Mouse (Mus musculus): ENCODE measurements around the gene Dock10. TPM values are rescaled to one million over a fixed set of nuclear protein-coding genes. Genes with fewer than 3 reads are reported as not detected.

The Dock10 gene
- polyA plus RNA-seq, 1 experiment: 0.04 TPM

DNA sequence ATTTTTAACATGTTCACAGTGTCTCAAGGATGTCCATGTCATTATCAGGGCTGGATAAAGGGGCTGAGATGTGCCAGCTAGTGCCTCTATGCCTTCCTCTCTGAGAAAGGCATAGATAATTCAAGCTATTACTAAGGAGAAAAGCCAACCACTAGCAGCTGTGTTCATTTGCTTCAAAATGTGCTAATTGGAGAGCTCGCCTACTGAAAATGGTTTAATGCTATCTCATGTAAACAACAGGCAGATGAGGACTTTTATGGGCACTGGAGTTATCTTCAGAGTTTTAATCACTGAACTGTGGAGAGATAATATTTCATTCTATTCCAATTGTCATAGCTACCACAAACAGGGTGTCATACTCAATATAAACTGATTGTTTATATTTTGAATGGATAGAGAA, 36.3 kb downstream of the Dock10 start:
- Histone ChIP-seq H3K79me2 (ENCODE audit: control insufficient read depth, insufficient read depth) (no peaks in the 10 kb centered on the region), H3K36me3 (ENCODE audit: control insufficient read depth, insufficient read depth) (no peaks in the 10 kb centered on the region), H3K4me2 (ENCODE audit: low read depth) (no peak overlapping the region), H3K4me3 (no peak overlapping the region), H3K27me3 (ENCODE audit: control insufficient read depth, insufficient read depth, insufficient read length) (no peaks in the 10 kb centered on the region), H3ac (ENCODE audit: control insufficient read depth, insufficient read length) (no peak overlapping the region)
- no peak for TF ChIP-seq TCF12 (IDR thresholded peaks at IDR 0.05; ENCODE audit: insufficient read depth, poor library complexity, severe bottlenecking)

DNA sequence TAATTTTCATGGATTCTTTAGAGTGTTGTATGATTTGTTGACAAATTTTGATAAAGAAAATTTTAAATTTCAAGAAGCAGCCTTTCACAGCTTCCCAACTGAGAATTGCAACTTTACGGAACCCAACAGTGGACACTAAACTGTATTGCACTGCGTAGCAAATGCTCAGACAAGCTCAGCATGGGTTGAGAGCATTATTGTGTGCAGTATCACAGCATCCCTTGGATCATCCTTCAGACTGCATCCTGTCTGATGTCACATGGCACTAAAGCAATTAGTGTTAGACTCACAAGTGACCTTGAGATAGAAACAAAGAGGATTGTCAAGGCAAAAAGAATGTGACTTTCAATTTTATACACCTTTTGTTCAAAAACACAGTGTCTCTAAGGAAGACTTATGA, 37.1 kb downstream of the Dock10 start:
- Histone ChIP-seq H3K4me2 (ENCODE audit: low read depth) (no peak overlapping the region), H3K4me3 (no peak overlapping the region), H3K79me2 (ENCODE audit: control insufficient read depth, insufficient read depth) (no peaks in the 10 kb centered on the region), H3K36me3 (ENCODE audit: control insufficient read depth, insufficient read depth) (no peaks in the 10 kb centered on the region), H3ac (ENCODE audit: control insufficient read depth, insufficient read length) (no peak overlapping the region), H3K27me3 (ENCODE audit: control insufficient read depth, insufficient read depth, insufficient read length) (no peaks in the 10 kb centered on the region)
- TF ChIP-seq MYOD1 (IDR thresholded peaks at IDR 0.05; ENCODE audit: control insufficient read depth in 1 of 3, insufficient read length in 2 of 3, low read depth in 2 of 3) (no peak), USF1 (IDR thresholded peaks at IDR 0.05; ENCODE audit: low read depth) (no peak), SRF (IDR thresholded peaks at IDR 0.05; ENCODE audit: control insufficient read depth, insufficient read length, low read depth) (no peak), TCF3 (IDR thresholded peaks at IDR 0.05; ENCODE audit: insufficient read length, low read depth) (no peak), REST (IDR thresholded peaks at IDR 0.05; ENCODE audit: insufficient read depth, insufficient read length) (no peak), CEBPB (IDR thresholded peaks at IDR 0.05; ENCODE audit: insufficient read depth, poor library complexity, severe bottlenecking) (no peak), POLR2A (IDR thresholded peaks at IDR 0.05; ENCODE audit: insufficient read length, low read depth) (no peak), E2F4 (IDR thresholded peaks at IDR 0.05; ENCODE audit: insufficient read depth) (no peak), POLR2AphosphoS2 (IDR thresholded peaks at IDR 0.05; ENCODE audit: insufficient read length, low read depth) (no peak), MYOG (IDR thresholded peaks at IDR 0.05; ENCODE audit: control insufficient read depth in 1 of 3, insufficient read depth in 1 of 3, insufficient read length in 2 of 3, low read depth in 2 of 3) (no peak), TCF12 (IDR thresholded peaks at IDR 0.05; ENCODE audit: insufficient read depth, poor library complexity, severe bottlenecking) (no peak), MAX (IDR thresholded peaks at IDR 0.05; ENCODE audit: low read depth) (no peak)

DNA sequence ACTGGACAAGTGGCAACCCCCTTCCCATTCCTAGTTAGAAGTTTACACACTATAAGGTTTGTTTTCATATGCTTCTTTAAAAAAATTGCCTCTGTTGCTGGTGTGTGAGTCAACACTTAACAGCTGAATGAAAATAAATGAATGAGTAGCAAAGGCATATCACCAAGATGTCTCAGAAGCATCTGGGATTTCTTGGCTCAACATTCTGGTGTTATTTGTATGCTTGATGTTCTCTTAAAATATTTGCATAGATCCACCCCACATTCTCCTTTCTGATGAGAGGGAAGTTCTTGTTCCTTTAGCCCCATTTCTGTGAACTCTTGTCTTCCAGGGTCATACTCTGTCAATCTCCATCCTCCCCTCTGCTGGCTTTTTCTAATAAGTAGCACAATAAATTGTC, 38.2 kb downstream of the Dock10 start:
- no peak for TF ChIP-seq USF1 (IDR thresholded peaks at IDR 0.05; ENCODE audit: low read depth)
- no peak for TF ChIP-seq POLR2AphosphoS2 (IDR thresholded peaks at IDR 0.05; ENCODE audit: insufficient read length, low read depth)
- no peak for TF ChIP-seq CEBPB (IDR thresholded peaks at IDR 0.05; ENCODE audit: insufficient read depth, poor library complexity, severe bottlenecking)
- no peak for TF ChIP-seq REST (IDR thresholded peaks at IDR 0.05; ENCODE audit: insufficient read depth, insufficient read length)
- TF ChIP-seq MAX (IDR thresholded peaks at IDR 0.05; ENCODE audit: low read depth): no peak
- TF ChIP-seq MYOD1 (IDR thresholded peaks at IDR 0.05; ENCODE audit: control insufficient read depth in 1 of 3, insufficient read length in 2 of 3, low read depth in 2 of 3): no peak
- TF ChIP-seq TCF12 (IDR thresholded peaks at IDR 0.05; ENCODE audit: insufficient read depth, poor library complexity, severe bottlenecking): no peak
- TF ChIP-seq E2F4 (IDR thresholded peaks at IDR 0.05; ENCODE audit: insufficient read depth): no peak
- TF ChIP-seq MYOG (IDR thresholded peaks at IDR 0.05; ENCODE audit: control insufficient read depth in 1 of 3, insufficient read depth in 1 of 3, insufficient read length in 2 of 3, low read depth in 2 of 3): no peak
- TF ChIP-seq POLR2A (IDR thresholded peaks at IDR 0.05; ENCODE audit: insufficient read length, low read depth): no peak
- Histone ChIP-seq H3ac (ENCODE audit: control insufficient read depth, insufficient read length) (no peak overlapping the region), H3K4me2 (ENCODE audit: low read depth) (no peak overlapping the region), H3K79me2 (ENCODE audit: control insufficient read depth, insufficient read depth) (no peaks in the 10 kb centered on the region), H3K4me3 (no peak overlapping the region), H3K27me3 (ENCODE audit: control insufficient read depth, insufficient read depth, insufficient read length) (no peaks in the 10 kb centered on the region), H3K36me3 (ENCODE audit: control insufficient read depth, insufficient read depth) (no peaks in the 10 kb centered on the region)

DNA sequence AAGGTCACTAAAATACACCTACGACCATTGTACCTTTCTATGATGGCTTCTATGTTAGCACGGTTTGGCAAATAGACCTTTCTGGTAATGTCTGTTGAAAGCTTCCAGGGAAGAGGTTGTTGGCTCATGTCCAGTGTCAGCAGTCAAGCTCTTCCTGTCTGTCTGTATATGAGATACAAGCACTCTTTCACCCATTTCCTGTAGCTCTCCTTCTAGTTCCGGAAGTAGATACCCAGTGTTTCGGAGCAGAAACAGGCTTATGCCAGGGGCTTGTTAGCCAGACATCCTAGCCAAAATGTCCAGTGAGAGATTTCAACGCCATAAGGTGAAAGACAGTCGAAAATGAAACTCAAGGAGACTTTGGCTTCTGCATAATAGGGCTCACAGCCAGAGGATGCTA, 38.9 kb downstream of the Dock10 start:
- TF ChIP-seq SRF (IDR thresholded peaks at IDR 0.05; ENCODE audit: control insufficient read depth, insufficient read length, low read depth) (no peak), USF1 (IDR thresholded peaks at IDR 0.05; ENCODE audit: low read depth) (no peak), REST (IDR thresholded peaks at IDR 0.05; ENCODE audit: insufficient read depth, insufficient read length) (no peak), TCF12 (IDR thresholded peaks at IDR 0.05; ENCODE audit: insufficient read depth, poor library complexity, severe bottlenecking) (no peak), MAX (IDR thresholded peaks at IDR 0.05; ENCODE audit: low read depth) (no peak), TCF3 (IDR thresholded peaks at IDR 0.05; ENCODE audit: insufficient read length, low read depth) (no peak), MYOG (IDR thresholded peaks at IDR 0.05; ENCODE audit: control insufficient read depth in 1 of 3, insufficient read depth in 1 of 3, insufficient read length in 2 of 3, low read depth in 2 of 3) (no peak), POLR2A (IDR thresholded peaks at IDR 0.05; ENCODE audit: insufficient read length, low read depth) (no peak), E2F4 (IDR thresholded peaks at IDR 0.05; ENCODE audit: insufficient read depth) (no peak), CEBPB (IDR thresholded peaks at IDR 0.05; ENCODE audit: insufficient read depth, poor library complexity, severe bottlenecking) (no peak)
- Histone ChIP-seq H3K4me3 (no peak overlapping the region), H3K79me2 (ENCODE audit: control insufficient read depth, insufficient read depth) (no peaks in the 10 kb centered on the region), H3ac (ENCODE audit: control insufficient read depth, insufficient read length) (no peak overlapping the region), H3K36me3 (ENCODE audit: control insufficient read depth, insufficient read depth) (no peaks in the 10 kb centered on the region), H3K4me2 (ENCODE audit: low read depth) (no peak overlapping the region), H3K27me3 (ENCODE audit: control insufficient read depth, insufficient read depth, insufficient read length) (no peaks in the 10 kb centered on the region)

DNA sequence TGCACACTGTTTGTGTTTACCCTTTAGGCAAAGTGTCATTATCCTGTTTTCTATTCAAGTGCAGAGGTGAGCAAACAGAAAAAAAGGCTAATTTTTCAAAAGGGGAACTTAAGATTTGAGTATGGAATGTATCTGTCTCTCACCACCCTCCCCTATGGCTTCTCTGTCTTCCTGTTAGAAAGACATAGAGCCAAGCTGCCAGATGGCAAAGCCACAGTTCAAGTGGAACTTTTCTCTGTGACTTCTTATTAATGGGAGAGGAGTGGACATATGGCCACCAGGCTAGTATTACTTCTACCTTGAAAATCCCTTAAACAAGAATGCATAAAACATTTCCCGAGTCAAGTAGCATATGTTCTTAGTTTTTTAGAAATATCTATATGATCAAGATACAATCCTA, 39.7 kb downstream of the Dock10 start:
- Histone ChIP-seq H3K4me3 (no peak overlapping the region), H3K4me2 (ENCODE audit: low read depth) (no peak overlapping the region), H3K79me2 (ENCODE audit: control insufficient read depth, insufficient read depth) (no peaks in the 10 kb centered on the region), H3K36me3 (ENCODE audit: control insufficient read depth, insufficient read depth) (no peaks in the 10 kb centered on the region), H3ac (ENCODE audit: control insufficient read depth, insufficient read length) (no peak overlapping the region), H3K27me3 (ENCODE audit: control insufficient read depth, insufficient read depth, insufficient read length) (no peaks in the 10 kb centered on the region)
- TF ChIP-seq TCF3 (IDR thresholded peaks at IDR 0.05; ENCODE audit: insufficient read length, low read depth): no peak
- TF ChIP-seq E2F4 (IDR thresholded peaks at IDR 0.05; ENCODE audit: insufficient read depth): no peak
- no peak for TF ChIP-seq SRF (IDR thresholded peaks at IDR 0.05; ENCODE audit: control insufficient read depth, insufficient read length, low read depth)
- TF ChIP-seq REST (IDR thresholded peaks at IDR 0.05; ENCODE audit: insufficient read depth, insufficient read length): no peak
- TF ChIP-seq MYOD1 (IDR thresholded peaks at IDR 0.05; ENCODE audit: control insufficient read depth in 1 of 3, insufficient read length in 2 of 3, low read depth in 2 of 3): no peak
- no peak for TF ChIP-seq POLR2A (IDR thresholded peaks at IDR 0.05; ENCODE audit: insufficient read length, low read depth)
- TF ChIP-seq USF1 (IDR thresholded peaks at IDR 0.05; ENCODE audit: low read depth): no peak
- TF ChIP-seq TCF12 (IDR thresholded peaks at IDR 0.05; ENCODE audit: insufficient read depth, poor library complexity, severe bottlenecking): no peak
- no peak for TF ChIP-seq CEBPB (IDR thresholded peaks at IDR 0.05; ENCODE audit: insufficient read depth, poor library complexity, severe bottlenecking)
